Mouse (Mus musculus) kidney, adult 2 months (tissue): ENCODE measurements around the gene Cacna1c. TPM values are rescaled to one million over a fixed set of nuclear protein-coding genes. Genes with fewer than 3 reads are reported as not detected.

ENCODE experiments used
- DNase-seq: peaks from one replicate; pipeline ENCODE4 v3.0.0; 2021
- H3K27ac ChIP-seq: fragments of 200-500 bp; 2 replicates; pipeline ENCODE4 v1.5.1; 2012; ENCODE audit warnings: low read depth, low read length, control low read depth, inconsistent platforms; ENCODE audit not compliant: insufficient read depth
- H3K27me3 ChIP-seq: fragments of 200-500 bp; replicated peaks from 2 replicates; pipeline ENCODE4 v1.6.1; 2012; ENCODE audit warnings: mild to moderate bottlenecking, moderate library complexity, low read length, inconsistent platforms; ENCODE audit not compliant: control insufficient read depth, insufficient read depth
- H3K36me3 ChIP-seq: fragments of 200-500 bp; 2 replicates; pipeline ENCODE4 v1.6.1; 2012; ENCODE audit warnings: mild to moderate bottlenecking, moderate library complexity, low read length, inconsistent platforms; ENCODE audit not compliant: control insufficient read depth, insufficient read depth
- H3K4me1 ChIP-seq: fragments of 200-500 bp; 2 replicates; pipeline ENCODE4 v1.6.1; 2011; ENCODE audit warnings: low read length; ENCODE audit not compliant: control insufficient read depth, insufficient read depth
- H3K4me3 ChIP-seq: fragments of 200-500 bp; 2 replicates; pipeline ENCODE4 v1.5.1; 2011; ENCODE audit warnings: mild to moderate bottlenecking, low read depth, low read length, control low read depth; ENCODE audit not compliant: insufficient read depth
- CTCF ChIP-seq: fragments of 200-500 bp; conservative IDR thresholded peaks from 2 replicates; pipeline ENCODE4 v1.5.1; 2011; ENCODE audit warnings: low read depth, mild to moderate bottlenecking, control low read depth, low read length, moderate library complexity, mixed read lengths; ENCODE audit not compliant: insufficient read depth, insufficient read length
- POLR2A ChIP-seq: fragments of 200-500 bp; IDR thresholded peaks from one replicate; pipeline ENCODE4 v1.6.1; 2011; ENCODE audit warnings: low read depth, low read length, control low read depth
- WGBS: fragments of 180-500 bp; shearing (Covaris S2); methylation state at CpG from one replicate; pipeline ENCODE4 v1.1.7; 2018; 5-methylcytosine and 5-hydroxymethylcytosine counted together
- polyA plus RNA-seq: library from polyadenylated mRNA; depleted of rRNA; stranded (reverse); fragments of >200 nt; gene quantifications from 2 replicates; pipeline ENCODE4 v1.2.3, GENCODE M21; 2012

The Cacna1c gene
- polyA plus RNA-seq, 1 experiment, result 0.99 TPM

GRCm38 (mm10) chr6:118736491-118736890 lies 459.7 kb downstream of the Cacna1c start:
- no peak overlapping the region for H3K27ac ChIP-seq
- H3K4me1 ChIP-seq, result no peaks in the 10 kb centered on the region
- WGBS, result 60% methylated on average over 7 of the region's 7 CpGs
- H3K27me3 ChIP-seq, result no peaks in the 10 kb centered on the region
- no peak for TF ChIP-seq POLR2A
- no peak for TF ChIP-seq CTCF
- H3K4me3 ChIP-seq, result no peak overlapping the region
- no peak for DNase-seq
- H3K36me3 ChIP-seq, result no peaks in the 10 kb centered on the region

- Histone ChIP-seq H3K27me3 (no peaks in the 10 kb centered on the region), H3K27ac (no peak overlapping the region), H3K4me3 (no peak overlapping the region), H3K36me3 (no peaks in the 10 kb centered on the region), H3K4me1 (no peaks in the 10 kb centered on the region)
- TF ChIP-seq POLR2A (no peak), CTCF (no peak)
- 91% methylated on average over 3 of the region's 3 CpGs for WGBS
- DNase-seq, result no peak
Observed at GRCm38 (mm10) chr6:118735145-118735544, 461.1 kb downstream of the Cacna1c start.

- no peak for DNase-seq
- Histone ChIP-seq H3K36me3 (no peaks in the 10 kb centered on the region), H3K27ac (no peak overlapping the region), H3K27me3 (no peaks in the 10 kb centered on the region), H3K4me1 (no peaks in the 10 kb centered on the region), H3K4me3 (no peak overlapping the region)
- 96% methylated on average over 3 of the region's 3 CpGs for WGBS
- TF ChIP-seq POLR2A (no peak), CTCF (no peak)
Observed at GRCm38 (mm10) chr6:118731937-118732336, 464.3 kb downstream of the Cacna1c start.

- Histone ChIP-seq H3K4me3 (no peak overlapping the region), H3K36me3 (no peaks in the 10 kb centered on the region), H3K27me3 (no peaks in the 10 kb centered on the region), H3K27ac (no peak overlapping the region), H3K4me1 (no peaks in the 10 kb centered on the region)
- TF ChIP-seq CTCF (no peak), POLR2A (no peak)
- WGBS, result 74% methylated on average over 4 of the region's 4 CpGs
- no peak for DNase-seq
Observed at GRCm38 (mm10) chr6:118724908-118725307, 471.3 kb downstream of the Cacna1c start.

- H3K27me3 ChIP-seq, result no peaks in the 10 kb centered on the region
- no peak overlapping the region for H3K27ac ChIP-seq
- no peak overlapping the region for H3K4me3 ChIP-seq
- no peaks in the 10 kb centered on the region for H3K36me3 ChIP-seq
- TF ChIP-seq CTCF (no peak), POLR2A (no peak)
- no peak for DNase-seq
- WGBS, result 74% methylated on average over 6 of the region's 6 CpGs
- no peaks in the 10 kb centered on the region for H3K4me1 ChIP-seq
Observed at GRCm38 (mm10) chr6:118724388-118724787, 471.8 kb downstream of the Cacna1c start.

- no peak overlapping the region for H3K27ac ChIP-seq
- H3K27me3 ChIP-seq, result no peaks in the 10 kb centered on the region
- WGBS, result 49% methylated on average over 6 of the region's 6 CpGs
- no peak overlapping the region for H3K4me3 ChIP-seq
- no peaks in the 10 kb centered on the region for H3K4me1 ChIP-seq
- H3K36me3 ChIP-seq, result no peaks in the 10 kb centered on the region
- DNase-seq, result no peak
- TF ChIP-seq CTCF (no peak), POLR2A (no peak)
Observed at GRCm38 (mm10) chr6:118722336-118722735, 473.9 kb downstream of the Cacna1c start.

GRCm38 (mm10) chr6:118719486-118719885 lies 476.7 kb downstream of the Cacna1c start:
- WGBS, result 90% methylated on average over 1 of the region's 1 CpGs
- H3K27me3 ChIP-seq, result no peaks in the 10 kb centered on the region
- TF ChIP-seq POLR2A, result no peak
- TF ChIP-seq CTCF, result no peak
- no peak overlapping the region for H3K4me3 ChIP-seq
- DNase-seq, result no peak
- H3K4me1 ChIP-seq, result no peaks in the 10 kb centered on the region
- H3K36me3 ChIP-seq, result no peaks in the 10 kb centered on the region
- H3K27ac ChIP-seq, result no peak overlapping the region

GRCm38 (mm10) chr6:118713286-118713685 lies 482.9 kb downstream of the Cacna1c start:
- no peak for DNase-seq
- Histone ChIP-seq H3K4me1 (no peaks in the 10 kb centered on the region), H3K4me3 (no peak overlapping the region), H3K27ac (no peak overlapping the region), H3K36me3 (no peaks in the 10 kb centered on the region), H3K27me3 (no peaks in the 10 kb centered on the region)
- TF ChIP-seq POLR2A (no peak), CTCF (no peak)
- 89% methylated on average over 5 of the region's 5 CpGs for WGBS
